Mouse (Mus musculus) limb, embryonic 13.5 days (tissue): Measurements from ENCODE around the gene Cd40lg. TPM values are rescaled to one million over a fixed set of nuclear protein-coding genes. Genes with fewer than 3 reads are reported as not detected.

Experiments
- ATAC-seq: fragments of 200-750 bp; cut with Nextera tagmentation; 2 replicates; pipeline ENCODE4 v1.8.0; 2017; ENCODE audit warnings: low read depth, moderate number of reproducible peaks, moderate TSS enrichment; ENCODE audit not compliant: low FRiP score
- H3K27ac ChIP-seq: fragments of 300-500 bp; sonication (generic); 2 replicates; pipeline ENCODE4 v1.5.1; 2015; ENCODE audit warnings: inconsistent platforms, mild to moderate bottlenecking, moderate library complexity
- H3K27me3 ChIP-seq: fragments of 300-500 bp; sonication (generic); 2 replicates; pipeline ENCODE4 v1.6.1; 2015; ENCODE audit warnings: mild to moderate bottlenecking, inconsistent platforms
- H3K36me3 ChIP-seq: fragments of 300-500 bp; sonication (generic); 2 replicates; pipeline ENCODE4 v1.6.1; 2015; ENCODE audit warnings: inconsistent platforms, mild to moderate bottlenecking, moderate library complexity
- H3K4me1 ChIP-seq: fragments of 300-500 bp; sonication (generic); 2 replicates; pipeline ENCODE4 v1.6.1; 2015; ENCODE audit warnings: inconsistent platforms
- H3K4me2 ChIP-seq: fragments of 300-500 bp; sonication (generic); replicated peaks from 2 replicates; pipeline ENCODE4 v1.6.1; 2015; ENCODE audit warnings: inconsistent platforms, mild to moderate bottlenecking, moderate library complexity
- H3K4me3 ChIP-seq: fragments of 300-500 bp; sonication (generic); 2 replicates; pipeline ENCODE4 v1.5.1; 2015; ENCODE audit warnings: moderate library complexity, mild to moderate bottlenecking, inconsistent platforms
- H3K9ac ChIP-seq: fragments of 300-500 bp; sonication (generic); 2 replicates; pipeline ENCODE4 v1.6.1; 2015; ENCODE audit warnings: mild to moderate bottlenecking, inconsistent platforms
- H3K9me3 ChIP-seq: fragments of 300-500 bp; sonication (generic); 2 replicates; pipeline ENCODE4 v1.6.1; 2016; ENCODE audit warnings: inconsistent platforms
- WGBS: fragments of 180-500 bp; shearing (Covaris S2); methylation state at CpG from one replicate; pipeline ENCODE4 v1.1.7; 2015; 5-methylcytosine and 5-hydroxymethylcytosine counted together
- polyA plus RNA-seq: library from polyadenylated mRNA; unstranded; fragments of >200 nt; fragmentation: Nextera tagmentation; extraction: Ambion mirVana; gene quantifications from 2 replicates; pipeline ENCODE4 v1.2.1, GENCODE M21; 2015

Gene Cd40lg
- polyA plus RNA-seq, 1 experiment from 2014 or later = not detected

GRCm38 (mm10) chrX:57215495-57215894 is 3.6 kb downstream of the Cd40lg start:
- no peak overlapping the region for H3K4me3 ChIP-seq
- no peaks in the 10 kb centered on the region for H3K36me3 ChIP-seq
- H3K27me3 ChIP-seq = no peaks in the 10 kb centered on the region
- no peaks in the 10 kb centered on the region for H3K9me3 ChIP-seq
- WGBS = 92% methylated on average over 4 of the region's 4 CpGs
- no peak for ATAC-seq
- no peak overlapping the region for H3K9ac ChIP-seq
- H3K4me2 ChIP-seq = no peak overlapping the region
- H3K27ac ChIP-seq = no peak overlapping the region
- no peaks in the 10 kb centered on the region for H3K4me1 ChIP-seq

GRCm38 (mm10) chrX:57216271-57216670 is 4.3 kb downstream of the Cd40lg start:
- Histone ChIP-seq H3K4me3 (no peak overlapping the region), H3K27me3 (no peaks in the 10 kb centered on the region)
- WGBS = 77% methylated on average over 5 of the region's 5 CpGs

GRCm38 (mm10) chrX:57219563-57219962 is 7.6 kb downstream of the Cd40lg start:
- H3K27me3 ChIP-seq = no peaks in the 10 kb centered on the region
- H3K4me1 ChIP-seq = no peaks in the 10 kb centered on the region
- H3K4me2 ChIP-seq = no peak overlapping the region
- H3K4me3 ChIP-seq = no peak overlapping the region
- H3K9ac ChIP-seq = no peak overlapping the region
- H3K36me3 ChIP-seq = no peaks in the 10 kb centered on the region
- no peak for ATAC-seq
- no peak overlapping the region for H3K27ac ChIP-seq
- WGBS = 88% methylated on average over 5 of the region's 5 CpGs
- no peaks in the 10 kb centered on the region for H3K9me3 ChIP-seq

More at GRCm38 (mm10) chrX:57216271-57216670, 4.3 kb downstream of the Cd40lg start:
- Histone ChIP-seq H3K27ac (no peak overlapping the region), H3K36me3 (no peaks in the 10 kb centered on the region), H3K9ac (no peak overlapping the region), H3K4me1 (no peaks in the 10 kb centered on the region), H3K9me3 (no peaks in the 10 kb centered on the region), H3K4me2 (no peak overlapping the region)
- no peak for ATAC-seq

GRCm38 (mm10) chrX:57221881-57222280 is 9.9 kb downstream of the Cd40lg start:
- ATAC-seq = no peak
- WGBS = 86% methylated on average over 3 of the region's 3 CpGs
- H3K9me3 ChIP-seq = no peaks in the 10 kb centered on the region

GRCm38 (mm10) chrX:57223301-57223700 is 11.4 kb downstream of the Cd40lg start:
- Histone ChIP-seq H3K36me3 (no peaks in the 10 kb centered on the region), H3K4me2 (no peak overlapping the region), H3K9ac (no peak overlapping the region), H3K9me3 (no peaks in the 10 kb centered on the region), H3K4me1 (no peaks in the 10 kb centered on the region), H3K27me3 (no peaks in the 10 kb centered on the region), H3K27ac (no peak overlapping the region), H3K4me3 (no peak overlapping the region)
- WGBS = 62% methylated on average over 10 of the region's 10 CpGs
- no peak for ATAC-seq

More at GRCm38 (mm10) chrX:57221881-57222280, 9.9 kb downstream of the Cd40lg start:
- Histone ChIP-seq H3K36me3 (no peaks in the 10 kb centered on the region), H3K27ac (no peak overlapping the region), H3K27me3 (no peaks in the 10 kb centered on the region), H3K4me2 (no peak overlapping the region), H3K4me3 (no peak overlapping the region), H3K4me1 (no peaks in the 10 kb centered on the region), H3K9ac (no peak overlapping the region)

GRCm38 (mm10) chrX:57228178-57228577 is 16.2 kb downstream of the Cd40lg start:
- Histone ChIP-seq H3K4me1 (no peaks in the 10 kb centered on the region), H3K9ac (no peak overlapping the region), H3K27me3 (no peaks in the 10 kb centered on the region), H3K4me3 (no peak overlapping the region), H3K27ac (no peak overlapping the region), H3K9me3 (no peaks in the 10 kb centered on the region), H3K36me3 (no peaks in the 10 kb centered on the region), H3K4me2 (no peak overlapping the region)
- 73% methylated on average over 2 of the region's 2 CpGs for WGBS
- no peak for ATAC-seq

- H3K36me3 ChIP-seq = no peaks in the 10 kb centered on the region
- H3K27ac ChIP-seq = no peak overlapping the region
- no peak overlapping the region for H3K4me2 ChIP-seq
- ATAC-seq = no peak
- 67% methylated on average over 2 of the region's 2 CpGs for WGBS
- no peaks in the 10 kb centered on the region for H3K4me1 ChIP-seq
- no peaks in the 10 kb centered on the region for H3K9me3 ChIP-seq
- H3K27me3 ChIP-seq = no peaks in the 10 kb centered on the region
- H3K4me3 ChIP-seq = no peak overlapping the region
- H3K9ac ChIP-seq = no peak overlapping the region
Observed at GRCm38 (mm10) chrX:57233596-57233995, 21.7 kb downstream of the Cd40lg start.

- H3K9ac ChIP-seq = no peak overlapping the region
- H3K9me3 ChIP-seq = no peaks in the 10 kb centered on the region
- no peak overlapping the region for H3K4me2 ChIP-seq
- H3K27me3 ChIP-seq = no peaks in the 10 kb centered on the region
- H3K4me1 ChIP-seq = no peaks in the 10 kb centered on the region
- no peak overlapping the region for H3K27ac ChIP-seq
- H3K4me3 ChIP-seq = no peak overlapping the region
- no peak for ATAC-seq
- no peaks in the 10 kb centered on the region for H3K36me3 ChIP-seq
- 65% methylated on average over 4 of the region's 4 CpGs for WGBS
Observed at GRCm38 (mm10) chrX:57235982-57236381, 24.0 kb downstream of the Cd40lg start.

GRCm38 (mm10) chrX:57238572-57238971 is 26.6 kb downstream of the Cd40lg start:
- H3K4me2 ChIP-seq = no peak overlapping the region
- H3K36me3 ChIP-seq = no peaks in the 10 kb centered on the region
- no peaks in the 10 kb centered on the region for H3K27me3 ChIP-seq
- ATAC-seq = no peak
- 68% methylated on average over 3 of the region's 3 CpGs for WGBS
- no peaks in the 10 kb centered on the region for H3K4me1 ChIP-seq
- no peak overlapping the region for H3K9ac ChIP-seq
- H3K27ac ChIP-seq = no peak overlapping the region
- no peaks in the 10 kb centered on the region for H3K9me3 ChIP-seq
- H3K4me3 ChIP-seq = no peak overlapping the region

GRCm38 (mm10) chrX:57253329-57254055 is 41.5 kb downstream of the Cd40lg start:
- Histone ChIP-seq H3K27ac (no peak overlapping the region), H3K9ac (no peak overlapping the region), H3K36me3 (no peaks in the 10 kb centered on the region), H3K4me2 (no peak overlapping the region), H3K9me3 (no peaks in the 10 kb centered on the region), H3K4me3 (no peak overlapping the region), H3K27me3 (no peaks in the 10 kb centered on the region), H3K4me1 (no peaks in the 10 kb centered on the region)
- WGBS = 72% methylated on average over 7 of the region's 7 CpGs
- no peak for ATAC-seq

GRCm38 (mm10) chrX:57260744-57261143 is 48.8 kb downstream of the Cd40lg start:
- no peaks in the 10 kb centered on the region for H3K4me1 ChIP-seq
- H3K9ac ChIP-seq = no peak overlapping the region
- H3K27ac ChIP-seq = no peak overlapping the region
- no peak overlapping the region for H3K4me3 ChIP-seq
- no peaks in the 10 kb centered on the region for H3K36me3 ChIP-seq
- H3K4me2 ChIP-seq = no peak overlapping the region
- WGBS = 54% methylated on average over 2 of the region's 2 CpGs
- ATAC-seq = no peak
- H3K27me3 ChIP-seq = no peaks in the 10 kb centered on the region
- H3K9me3 ChIP-seq = no peaks in the 10 kb centered on the region

- WGBS = 74% methylated on average over 4 of the region's 4 CpGs
- ATAC-seq = no peak
- H3K27me3 ChIP-seq = no peaks in the 10 kb centered on the region
Observed at GRCm38 (mm10) chrX:57263515-57263914, 51.6 kb downstream of the Cd40lg start.

More at GRCm38 (mm10) chrX:57263515-57263914, 51.6 kb downstream of the Cd40lg start:
- Histone ChIP-seq H3K9ac (no peak overlapping the region), H3K9me3 (no peaks in the 10 kb centered on the region), H3K36me3 (no peaks in the 10 kb centered on the region), H3K27ac (no peak overlapping the region), H3K4me1 (no peaks in the 10 kb centered on the region), H3K4me3 (no peak overlapping the region), H3K4me2 (no peak overlapping the region)
